Mouse (Mus musculus): Measurements from ENCODE around the gene Hes1.

- TF ChIP-seq NANOG (IDR thresholded peaks at IDR 0.05; ENCODE audit: borderline replicate concordance, low read length): no peak
- TF ChIP-seq CTCF (conservative IDR thresholded peaks at IDR 0.05; ENCODE audit: low read length): no peak
- no peak for TF ChIP-seq POU5F1 (IDR thresholded peaks at IDR 0.05; ENCODE audit: borderline replicate concordance, low read length)
These were observed 5.4 kb downstream of the Hes1 start for GRCm38 (mm10) chr16:30069580-30069949.
